Mouse (Mus musculus) erythroblast, adult 5-6 weeks (primary cell): ENCODE measurements around the gene Ifitm6. TPM values are rescaled to one million over a fixed set of nuclear protein-coding genes. Genes with fewer than 3 reads are reported as not detected.

Experiments
- ATAC-seq: replicated peaks from 2 replicates; pipeline ENCODE4 v1.8.0; 2016; ENCODE audit warnings: moderate number of reproducible peaks, mild to moderate bottlenecking, moderate TSS enrichment, inconsistent platforms; ENCODE audit not compliant: poor library complexity, low FRiP score, severe bottlenecking
- total RNA-seq, 2 experiments: library from RNA; stranded (forward) in 1 of 2; stranded (reverse) in 1 of 2; fragments of 150-400 nt in 1 of 2; fragments of 200-764, 138-1000 nt in 1 of 2; gene quantifications; 2 replicates each; pipeline versions ENCODE4 v1.2.3 to v1.2.4; 2015 to 2017; ENCODE audit warnings: low replicate concordance in 2 of 2

Gene Ifitm6
- total RNA-seq, 2 experiments from 2014 or later, result 179 to 380 TPM

- ATAC-seq, result no peak
These were observed 722 bp downstream of the Ifitm6 start for GRCm38 (mm10) chr7:141016707-141017697.

- ATAC-seq, result no peak
These were observed 6.4 kb downstream of the Ifitm6 start for GRCm38 (mm10) chr7:141011238-141011770.

GRCm38 (mm10) chr7:141010593-141010992 is 7.1 kb downstream of the Ifitm6 start, which contains the start of gene Ifitm3:
Gene Ifitm3, minus strand, starts transcription at chr7:141010770.
- peak; percentile 46 for ATAC-seq

- no peak; the same call in none of the 2 replicates for ATAC-seq
These were observed 8.1 kb downstream of the Ifitm6 start for GRCm38 (mm10) chr7:141009665-141010064.

- peak; percentile 72 for ATAC-seq
These were observed 8.6 kb downstream of the Ifitm6 start for GRCm38 (mm10) chr7:141008938-141009660.

- no peak for ATAC-seq
These were observed 9.4 kb downstream of the Ifitm6 start for GRCm38 (mm10) chr7:141008312-141008761.

GRCm38 (mm10) chr7:141006914-141007313 is 10.8 kb downstream of the Ifitm6 start:
- ATAC-seq, result no peak

GRCm38 (mm10) chr7:141006446-141006845 is 11.3 kb downstream of the Ifitm6 start:
- no peak for ATAC-seq

GRCm38 (mm10) chr7:141003248-141004010 is 14.3 kb downstream of the Ifitm6 start:
- no peak for ATAC-seq

- no peak for ATAC-seq
These were observed 16.6 kb downstream of the Ifitm6 start for GRCm38 (mm10) chr7:141000881-141001708.

- no peak for ATAC-seq
These were observed 18.6 kb downstream of the Ifitm6 start for GRCm38 (mm10) chr7:140998853-140999700.

GRCm38 (mm10) chr7:140997817-140998216 is 19.9 kb downstream of the Ifitm6 start:
- no peak for ATAC-seq

GRCm38 (mm10) chr7:140991117-140991689 is 26.5 kb downstream of the Ifitm6 start:
- no peak for ATAC-seq

GRCm38 (mm10) chr7:140990622-140991021 is 27.1 kb downstream of the Ifitm6 start:
- ATAC-seq, result no peak

GRCm38 (mm10) chr7:140990185-140990584 is 27.5 kb downstream of the Ifitm6 start:
- ATAC-seq, result no peak

GRCm38 (mm10) chr7:140989022-140989421 is 28.7 kb downstream of the Ifitm6 start:
- ATAC-seq, result no peak
